Mouse (Mus musculus) hindbrain, embryonic 16.5 days (tissue): ENCODE measurements around the gene Odc1. TPM values are rescaled to one million over a fixed set of nuclear protein-coding genes. Genes with fewer than 3 reads are reported as not detected.
"Not testable (repeated sequence)": the region's sequence is repeated elsewhere in the genome, so short reads cannot be mapped to it uniquely, and the experiment has no call there.

Experiments used
- ATAC-seq: fragments of 200-750 bp; cut with Nextera tagmentation; 2 replicates; pipeline ENCODE4 v1.8.0; 2017; ENCODE audit warnings: moderate TSS enrichment, moderate library complexity
- H3K27ac ChIP-seq: fragments of 300-500 bp; sonication (generic); 2 replicates; pipeline ENCODE4 v1.5.1; 2014; ENCODE audit warnings: low read depth, mild to moderate bottlenecking, control low read depth, low read length, moderate library complexity
- H3K27me3 ChIP-seq: fragments of 300-500 bp; sonication (generic); replicated peaks from 2 replicates; pipeline ENCODE4 v1.6.1; 2014; ENCODE audit warnings: low read length; ENCODE audit not compliant: control insufficient read depth, insufficient read depth
- H3K36me3 ChIP-seq: fragments of 300-500 bp; sonication (generic); 2 replicates; pipeline ENCODE4 v1.6.1; 2014; ENCODE audit warnings: mild to moderate bottlenecking, low read length, moderate library complexity, mixed read lengths; ENCODE audit not compliant: control insufficient read depth, insufficient read depth
- H3K4me1 ChIP-seq: fragments of 300-500 bp; sonication (generic); 2 replicates; pipeline ENCODE4 v1.6.1; 2014; ENCODE audit warnings: low read depth, low read length; ENCODE audit not compliant: control insufficient read depth, insufficient read depth
- H3K4me2 ChIP-seq: fragments of 300-500 bp; sonication (generic); 2 replicates; pipeline ENCODE4 v1.6.1; 2014; ENCODE audit warnings: mild to moderate bottlenecking, low read length, control low read depth, moderate library complexity
- H3K4me3 ChIP-seq: fragments of 300-500 bp; sonication (generic); 2 replicates; pipeline ENCODE4 v1.5.1; 2014; ENCODE audit warnings: mild to moderate bottlenecking, low read length, control low read depth, moderate library complexity
- H3K9ac ChIP-seq: fragments of 300-500 bp; sonication (generic); 2 replicates; pipeline ENCODE4 v1.6.1; 2014; ENCODE audit warnings: low read depth, mild to moderate bottlenecking, control low read depth, low read length, moderate library complexity
- H3K9me3 ChIP-seq: fragments of 300-500 bp; sonication (generic); 2 replicates; pipeline ENCODE4 v1.6.1; 2014; ENCODE audit warnings: mild to moderate bottlenecking, low read length, moderate library complexity; ENCODE audit not compliant: control insufficient read depth
- WGBS: fragments of 180-500 bp; shearing (Covaris S2); extraction: QIAGEN DNeasy Blood & Tissue Kit; methylation state at CpG from one replicate; pipeline ENCODE4 v1.1.7; 2014; 5-methylcytosine and 5-hydroxymethylcytosine counted together
- polyA plus RNA-seq: library from polyadenylated mRNA; unstranded; fragments of >200 nt; fragmentation: Nextera tagmentation; extraction: Ambion mirVana; gene quantifications from 2 replicates; pipeline ENCODE4 v1.2.1, GENCODE M21; 2015

Odc1 gene
- polyA plus RNA-seq, 1 experiment from 2014 or later = 116 TPM

- Histone ChIP-seq H3K27ac (no peak overlapping the region), H3K9ac (peak overlapping the region; percentile 42), H3K27me3 (no peaks in the 10 kb centered on the region), H3K4me1 (peaks cover 11% of the 10 kb centered on the region), H3K4me2 (peak overlapping the region; percentile 81), H3K36me3 (peaks cover 12% of the 10 kb centered on the region), H3K9me3 (no peaks in the 10 kb centered on the region), H3K4me3 (peak overlapping the region; percentile 97)
- under 1% methylated on average over 8 of the region's 8 CpGs for WGBS
- no peak for ATAC-seq
These were observed 1.3 kb downstream of the Odc1 start for GRCm38 (mm10) chr12:17545884-17546283.

GRCm38 (mm10) chr12:17547552-17547951, 3.0 kb downstream of the Odc1 start:
- Histone ChIP-seq H3K36me3 (peaks cover 15% of the 10 kb centered on the region), H3K4me1 (peaks cover 11% of the 10 kb centered on the region)
- H3K9me3 ChIP-seq, ATAC-seq, H3K27ac ChIP-seq, H3K27me3 ChIP-seq, H3K4me2 ChIP-seq, H3K4me3 ChIP-seq, H3K9ac ChIP-seq: not testable (repeated sequence)
- 94% methylated on average over 9 of the region's 9 CpGs for WGBS

GRCm38 (mm10) chr12:17548505-17548904, 3.9 kb downstream of the Odc1 start:
- Histone ChIP-seq H3K36me3 (peaks cover 15% of the 10 kb centered on the region), H3K4me2 (no peak overlapping the region), H3K27ac (no peak overlapping the region), H3K4me1 (peaks cover 11% of the 10 kb centered on the region), H3K27me3 (no peaks in the 10 kb centered on the region), H3K4me3 (no peak overlapping the region), H3K9ac (no peak overlapping the region), H3K9me3 (no peaks in the 10 kb centered on the region)
- 52% methylated on average over 5 of the region's 5 CpGs for WGBS
- ATAC-seq = no peak

GRCm38 (mm10) chr12:17549421-17549820, 4.8 kb downstream of the Odc1 start:
- 77% methylated on average over 5 of the region's 5 CpGs for WGBS
- not testable (repeated sequence) for H3K27ac ChIP-seq, H3K9me3 ChIP-seq, H3K4me2 ChIP-seq, H3K4me3 ChIP-seq, ATAC-seq, H3K27me3 ChIP-seq, H3K9ac ChIP-seq
- H3K36me3 ChIP-seq = peaks cover 15% of the 10 kb centered on the region
- H3K4me1 ChIP-seq = peaks cover 11% of the 10 kb centered on the region

- H3K36me3 ChIP-seq = peaks cover 15% of the 10 kb centered on the region
- ATAC-seq = no peak
- H3K9me3 ChIP-seq = no peaks in the 10 kb centered on the region
- WGBS = 73% methylated on average over 3 of the region's 3 CpGs
- H3K4me2 ChIP-seq = no peak overlapping the region
- H3K27me3 ChIP-seq = no peaks in the 10 kb centered on the region
- H3K4me3 ChIP-seq = no peak overlapping the region
- H3K9ac ChIP-seq = no peak overlapping the region
- H3K27ac ChIP-seq = no peak overlapping the region
- H3K4me1 ChIP-seq = peaks cover 8% of the 10 kb centered on the region
These were observed 6.8 kb downstream of the Odc1 start for GRCm38 (mm10) chr12:17551208-17551995.

GRCm38 (mm10) chr12:17552420-17552819, 7.8 kb downstream of the Odc1 start:
- H3K9me3 ChIP-seq = no peaks in the 10 kb centered on the region
- no peak overlapping the region for H3K4me3 ChIP-seq
- no peak overlapping the region for H3K4me2 ChIP-seq
- peaks cover 15% of the 10 kb centered on the region for H3K36me3 ChIP-seq
- ATAC-seq = no peak
- no peak overlapping the region for H3K9ac ChIP-seq
- H3K27me3 ChIP-seq = no peaks in the 10 kb centered on the region
- WGBS = 71% methylated on average over 3 of the region's 3 CpGs
- H3K27ac ChIP-seq = no peak overlapping the region
- peaks cover 10% of the 10 kb centered on the region for H3K4me1 ChIP-seq

DNA sequence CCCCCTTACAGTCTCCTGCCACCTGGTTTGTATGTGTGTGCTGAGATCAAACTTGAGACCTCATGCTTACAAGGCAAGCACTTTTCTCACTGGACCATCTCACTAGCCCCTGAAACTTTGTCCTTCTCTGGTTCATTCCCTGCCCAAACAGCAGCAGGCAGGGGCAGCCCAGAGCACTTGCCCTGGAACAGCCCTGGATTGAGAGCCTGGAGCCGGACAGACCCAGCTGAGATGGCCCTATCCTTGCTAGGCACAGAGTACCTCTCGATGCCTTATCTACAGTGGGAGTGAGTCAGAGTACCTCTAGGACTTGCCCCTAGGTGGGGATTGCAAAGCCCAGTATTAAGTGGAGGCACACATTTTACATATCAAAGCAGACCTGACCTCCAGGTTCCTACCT, 8.4 kb downstream of the Odc1 start:
- Histone ChIP-seq H3K36me3 (peaks cover 15% of the 10 kb centered on the region), H3K4me2 (no peak overlapping the region), H3K27me3 (no peaks in the 10 kb centered on the region), H3K9ac (no peak overlapping the region), H3K27ac (no peak overlapping the region), H3K4me1 (peaks cover 16% of the 10 kb centered on the region), H3K9me3 (no peaks in the 10 kb centered on the region), H3K4me3 (no peak overlapping the region)
- WGBS = 85% methylated on average over 2 of the region's 2 CpGs
- ATAC-seq = no peak

GRCm38 (mm10) chr12:17553627-17554026, 9.0 kb downstream of the Odc1 start:
- no peak overlapping the region for H3K9ac ChIP-seq
- H3K27me3 ChIP-seq = no peaks in the 10 kb centered on the region
- no peak overlapping the region for H3K4me3 ChIP-seq
- no peak for ATAC-seq
- WGBS = 79% methylated on average over 5 of the region's 5 CpGs
- no peaks in the 10 kb centered on the region for H3K9me3 ChIP-seq
- no peak overlapping the region for H3K4me2 ChIP-seq
- no peak overlapping the region for H3K27ac ChIP-seq
- H3K36me3 ChIP-seq = peaks cover 9% of the 10 kb centered on the region; the same call in 1 of the 2 replicates
- H3K4me1 ChIP-seq = peaks cover 19% of the 10 kb centered on the region

DNA sequence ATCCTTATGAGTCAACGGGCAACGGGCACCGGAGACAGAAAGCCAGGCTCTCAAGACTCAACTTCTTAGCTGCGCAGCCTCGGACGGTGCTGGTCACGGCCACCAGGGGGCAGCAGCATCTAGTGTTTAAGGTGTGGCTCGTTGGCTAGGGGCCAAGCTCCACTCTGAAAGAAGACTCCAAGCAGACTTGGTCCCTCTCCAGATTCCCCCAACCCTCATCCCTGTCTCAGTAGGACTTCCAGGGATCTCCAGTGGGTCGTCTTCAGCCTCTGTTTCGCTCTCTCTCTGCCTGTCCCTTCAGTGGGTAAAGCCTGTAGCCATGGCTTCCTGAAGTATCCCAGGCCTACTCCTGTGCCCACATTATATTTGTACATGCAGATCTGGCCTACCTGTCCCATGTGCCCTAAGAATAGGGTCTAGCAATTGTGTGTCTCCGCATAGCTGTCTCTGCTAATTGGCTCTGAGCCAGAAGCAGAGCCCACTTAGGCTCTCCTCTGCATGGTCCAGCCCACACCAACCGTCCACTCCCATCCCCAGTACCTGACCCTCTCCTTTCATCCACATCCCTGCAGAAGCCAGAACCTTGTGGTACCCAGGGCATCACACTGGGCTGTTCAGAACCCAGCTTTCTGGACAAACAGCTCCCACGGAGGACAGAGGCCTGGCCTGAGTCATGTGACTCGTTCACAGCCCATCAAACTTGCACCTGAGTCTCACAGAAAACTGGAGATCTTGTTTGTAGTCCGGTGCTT, 9.8 kb downstream of the Odc1 start:
- 37% methylated on average over 15 of the region's 15 CpGs for WGBS

More for the DNA sequence above, 9.8 kb downstream of the Odc1 start:
- Histone ChIP-seq H3K9me3 (no peaks in the 10 kb centered on the region), H3K4me2 (no peak overlapping the region), H3K27ac (no peak overlapping the region), H3K27me3 (no peaks in the 10 kb centered on the region), H3K9ac (no peak overlapping the region), H3K36me3 (peaks cover 6% of the 10 kb centered on the region; the same call in 1 of the 2 replicates), H3K4me3 (no peak overlapping the region), H3K4me1 (peaks cover 19% of the 10 kb centered on the region)
- ATAC-seq = peak; percentile 27
